Mouse (Mus musculus) forebrain, embryonic 13.5 days (tissue): ENCODE measurements around the gene Supt16. TPM values are rescaled to one million over a fixed set of nuclear protein-coding genes. Genes with fewer than 3 reads are reported as not detected.

Source experiments
- polyA plus RNA-seq: library from polyadenylated mRNA; unstranded; fragments of >200 nt; fragmentation: Nextera tagmentation; extraction: Ambion mirVana; gene quantifications from 2 replicates; pipeline ENCODE4 v1.2.1, GENCODE M21; 2015

The Supt16 gene
- polyA plus RNA-seq, 1 experiment from 2014 or later = 83.8 TPM

Other genes starting within 250 kb of the Supt16 start
- gene Arhgef40, start 212.7 kb downstream of the Supt16 start, polyA plus RNA-seq = 75.9 and 84.7 TPM in 2 replicates
- 0.63 and 0.96 TPM in 2 replicates for gene Tmem253, start 181.8 kb downstream of the Supt16 start, polyA plus RNA-seq
- 52.3 and 58.6 TPM in 2 replicates for gene Zfp219, start 176.7 kb downstream of the Supt16 start, polyA plus RNA-seq
- not detected in 2 replicates for gene Olfr221, start 155.0 kb downstream of the Supt16 start, polyA plus RNA-seq
- gene Hnrnpc, start 93.4 kb downstream of the Supt16 start, polyA plus RNA-seq = 830 and 894 TPM in 2 replicates
- 82.5 and 91.0 TPM in 2 replicates for gene Rpgrip1, start 86.7 kb downstream of the Supt16 start, polyA plus RNA-seq
- gene Chd8, start 60.4 kb upstream of the Supt16 start, polyA plus RNA-seq = 44.5 and 48.6 TPM in 2 replicates
- gene Tox4, start 81.7 kb upstream of the Supt16 start, polyA plus RNA-seq = 53.2 and 58.2 TPM in 2 replicates
- 33.7 and 37.6 TPM in 2 replicates for gene Rab2b, start 82.1 kb upstream of the Supt16 start, polyA plus RNA-seq
- gene Mettl3, start 107.7 kb upstream of the Supt16 start, polyA plus RNA-seq = 55.3 and 55.6 TPM in 2 replicates
- gene Sall2, start 131.3 kb upstream of the Supt16 start, polyA plus RNA-seq = 38.2 and 47.4 TPM in 2 replicates
- not detected in 2 replicates for gene Olfr1513, start 159.0 kb upstream of the Supt16 start, polyA plus RNA-seq
- gene Olfr1512, start 181.8 kb upstream of the Supt16 start, polyA plus RNA-seq = not detected in 2 replicates
- not detected in 2 replicates for gene Olfr1511, start 200.0 kb upstream of the Supt16 start, polyA plus RNA-seq
- not detected in 2 replicates for gene Olfr1510, start 217.0 kb upstream of the Supt16 start, polyA plus RNA-seq
- not detected in 2 replicates for gene Olfr1509, start 245.6 kb upstream of the Supt16 start, polyA plus RNA-seq